ENCODE assay signal across 8 mouse cellular contexts in genomic region chr2:152626774-152627591, GRCm38 (mm10). TPM values are rescaled to one million over a fixed set of nuclear protein-coding genes. Genes with fewer than 3 reads are reported as not detected.
DNase-seq lines count a peak whose midpoint lies in the region; ATAC-seq lines count a peak whose summit lies in the region.

Gene Rem1, plus strand, starts transcription at chr2:152626951.

- no peak within 1 kb of the TSS for H3K27ac ChIP-seq in heart, embryonic 12.5 days (ENCODE audit: poor library complexity, severe bottlenecking)
- H3K27ac ChIP-seq in limb, embryonic 10.5 days: peak within 1 kb of the TSS; percentile 21; the same call in 1 of the 2 replicates
- H3K27ac ChIP-seq in midbrain, embryonic 12.5 days (replicated peaks): no peak within 1 kb of the TSS

- peaks cover 12% of the 10 kb centered on the region for H3K4me1 ChIP-seq in heart, embryonic 12.5 days (replicated peaks)
- peaks cover 14% of the 10 kb centered on the region for H3K4me1 ChIP-seq in limb, embryonic 10.5 days
- H3K4me1 ChIP-seq in midbrain, embryonic 12.5 days: peaks cover 19% of the 10 kb centered on the region

- peak within 1 kb of the TSS; percentile 89 for H3K4me2 ChIP-seq in heart, embryonic 12.5 days
- H3K4me2 ChIP-seq in midbrain, embryonic 12.5 days (replicated peaks): peak within 1 kb of the TSS; percentile 57

- peak; percentile 63; the same call in 1 of the 2 replicates for ATAC-seq in heart, embryonic 12.5 days (ENCODE audit: insufficient number of reproducible peaks, low FRiP score)
- 0 out of 2 replicates have a peak, but pooled peaks have one; percentile 53 for ATAC-seq in midbrain, embryonic 12.5 days (ENCODE audit: low FRiP score, low read depth)

- peak; percentile 46 to 63 for DNase-seq in adrenal gland, adult (ENCODE audit: inconsistent age in 2 of 2, low spot score in 1 of 2)
- DNase-seq in embryo, embryonic 10.5 days (ENCODE audit: low spot score): peak; percentile 52
- peak; percentile 69 for DNase-seq in limb, embryonic 10.5 days (ENCODE audit: low spot score)
- no peak for DNase-seq in natural killer cell, adult 2 months (ENCODE audit: low spot score in 2 of 2)
- no peak for DNase-seq in thymus, postnatal 10 days (ENCODE audit: low spot score in 2 of 2)
- no peak for DNase-seq in urinary bladder, adult 18-20 months (ENCODE audit: low spot score in 2 of 2)

- H3K36me3 ChIP-seq in heart, embryonic 12.5 days: no peaks in the 10 kb centered on the region
- no peaks in the 10 kb centered on the region for H3K36me3 ChIP-seq in limb, embryonic 10.5 days
- H3K36me3 ChIP-seq in midbrain, embryonic 12.5 days: no peaks in the 10 kb centered on the region

- H3K9me3 ChIP-seq in heart, embryonic 12.5 days (replicated peaks): no peaks in the 10 kb centered on the region
- no peaks in the 10 kb centered on the region for H3K9me3 ChIP-seq in limb, embryonic 10.5 days (replicated peaks)
- no peaks in the 10 kb centered on the region for H3K9me3 ChIP-seq in midbrain, embryonic 12.5 days

- peak within 1 kb of the TSS; percentile 61 for H3K4me3 ChIP-seq in heart, embryonic 12.5 days
- H3K4me3 ChIP-seq in limb, embryonic 10.5 days: peak within 1 kb of the TSS; percentile 53
- peak within 1 kb of the TSS; percentile 35 for H3K4me3 ChIP-seq in midbrain, embryonic 12.5 days

- WGBS in heart, embryonic 12.5 days: 2% methylated on average over 59 of the region's 59 CpGs
- WGBS in limb, embryonic 10.5 days: 1% methylated on average over 59 of the region's 59 CpGs
- WGBS in midbrain, embryonic 12.5 days: 1% methylated on average over 59 of the region's 59 CpGs

- H3K9ac ChIP-seq in heart, embryonic 12.5 days: peak within 1 kb of the TSS; percentile 75
- 0 out of 2 replicates have a peak within 1 kb of the TSS, but pooled peaks have one; percentile 41 for H3K9ac ChIP-seq in midbrain, embryonic 12.5 days (replicated peaks)

- peaks cover 24% of the 10 kb centered on the region for H3K27me3 ChIP-seq in heart, embryonic 12.5 days (replicated peaks)
- H3K27me3 ChIP-seq in limb, embryonic 10.5 days (ENCODE audit: low read depth, poor library complexity, severe bottlenecking): peaks cover 76% of the 10 kb centered on the region
- peaks cover 52% of the 10 kb centered on the region for H3K27me3 ChIP-seq in midbrain, embryonic 12.5 days

RNA-seq across cellular contexts. Expression of gene Rem1, which starts in this region (rescaled TPM):
- 9.5 and 10.1 TPM in 2 replicates for polyA plus RNA-seq in heart, embryonic 12.5 days (2016; fragmentation: Nextera tagmentation; extraction: Ambion mirVana)
- polyA plus RNA-seq in limb, embryonic 10.5 days (2016; fragmentation: Nextera tagmentation; extraction: Ambion mirVana): 0.41 and 0.46 TPM in 2 replicates
- 0.31 TPM in 1 of 2 replicates, not detected in the other for polyA plus RNA-seq in midbrain, embryonic 12.5 days (2016; fragmentation: Nextera tagmentation; extraction: Ambion mirVana)

Comparison
In these comparisons a context has a peak if more than half of its experiments do, and no peak if none do; other contexts are left out.
1. Peak in DNase-seq, H3K4me3 ChIP-seq and H3K27ac ChIP-seq in limb, embryonic 10.5 days; RNA of the gene not detected or under 1 TPM.
2. Peak in ATAC-seq, H3K4me3 ChIP-seq, H3K9ac ChIP-seq and H3K4me2 ChIP-seq in midbrain, embryonic 12.5 days; RNA of the gene not detected or under 1 TPM.
3. DNase-seq: peak in adrenal gland, adult (2 of 2) and embryo, embryonic 10.5 days (single experiment); none in natural killer cell, adult 2 months (0 of 2), thymus, postnatal 10 days (0 of 2) and urinary bladder, adult 18-20 months (0 of 2).
4. Peak in every context shown above with its lines, with median percentiles within 50 percentile points of each other: H3K4me3 ChIP-seq.